Mouse (Mus musculus): ENCODE results near the gene Ercc4.

The Ercc4 gene

GRCm38 (mm10) chr16:13147810-13148555 lies 38.5 kb downstream of the Ercc4 start:
- DNase-seq (ENCODE audit: low read depth, low spot score), result no peak

DNA sequence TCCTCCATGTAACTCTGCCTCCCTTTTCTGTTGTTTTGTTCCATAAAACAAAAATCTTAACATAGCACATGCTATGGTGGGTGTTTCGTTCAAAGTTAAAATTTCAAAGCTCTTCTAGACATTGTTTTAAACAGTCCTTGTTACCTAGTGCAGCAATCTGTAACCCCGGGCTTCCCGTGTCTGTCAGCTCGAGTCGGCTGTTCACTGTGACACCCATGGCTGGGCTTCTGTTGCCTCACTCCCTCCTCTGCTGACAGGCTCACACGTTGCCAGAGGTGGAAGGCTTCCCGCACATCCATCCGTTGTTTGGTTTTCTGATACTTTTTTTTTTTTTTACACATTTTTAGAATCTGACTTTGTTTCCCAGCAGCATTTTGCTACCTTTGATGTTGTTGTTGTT lies 40.5 kb downstream of the Ercc4 start:
- no peak for DNase-seq (ENCODE audit: low read depth, low spot score)

DNA sequence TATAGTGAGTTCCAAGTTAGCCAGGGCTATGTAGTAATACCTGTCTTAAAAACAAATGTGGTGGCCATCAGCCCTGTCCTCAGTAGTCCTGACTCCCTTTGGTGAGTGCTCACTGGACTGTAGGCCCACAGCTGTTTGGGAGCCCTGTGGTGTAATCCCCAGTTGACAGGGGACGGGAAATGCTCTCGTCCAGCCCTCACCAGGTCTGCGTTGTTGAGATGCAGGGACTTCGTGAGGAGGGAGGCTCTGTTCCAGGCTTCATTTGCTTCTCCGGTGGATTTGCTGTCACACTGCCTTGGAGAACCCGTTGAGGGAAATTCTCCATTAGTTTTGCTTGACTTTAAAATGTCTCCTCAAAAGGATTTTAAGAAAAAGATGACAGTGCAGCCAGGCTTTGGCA lies 41.3 kb downstream of the Ercc4 start:
- no peak for DNase-seq (ENCODE audit: low read depth, low spot score)

- DNase-seq (ENCODE audit: low read depth, low spot score), result no peak
Observed at GRCm38 (mm10) chr16:13152475-13152874, 43.0 kb downstream of the Ercc4 start.

GRCm38 (mm10) chr16:13153215-13153614 lies 43.7 kb downstream of the Ercc4 start:
- DNase-seq (ENCODE audit: low read depth, low spot score), result no peak

DNA sequence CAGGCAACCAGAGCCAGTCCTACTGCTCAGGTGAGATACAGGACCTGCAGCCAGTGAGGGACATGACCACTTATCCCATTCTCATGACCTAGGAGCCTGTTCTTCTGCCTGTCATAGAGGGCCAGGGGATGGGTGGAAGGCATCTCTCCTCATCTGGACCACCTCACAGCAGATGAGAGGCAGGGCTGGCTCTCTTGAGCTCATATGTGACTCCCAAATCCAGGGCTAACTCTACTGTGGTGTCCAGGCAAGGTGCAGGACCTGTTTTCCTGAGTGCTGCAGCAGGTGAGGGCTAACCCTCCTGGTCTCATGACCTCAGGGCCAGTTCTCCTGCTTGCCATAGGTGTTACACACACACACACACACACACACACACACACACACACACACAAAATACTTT lies 44.9 kb downstream of the Ercc4 start:
- DNase-seq (ENCODE audit: low read depth, low spot score), result no peak

DNA sequence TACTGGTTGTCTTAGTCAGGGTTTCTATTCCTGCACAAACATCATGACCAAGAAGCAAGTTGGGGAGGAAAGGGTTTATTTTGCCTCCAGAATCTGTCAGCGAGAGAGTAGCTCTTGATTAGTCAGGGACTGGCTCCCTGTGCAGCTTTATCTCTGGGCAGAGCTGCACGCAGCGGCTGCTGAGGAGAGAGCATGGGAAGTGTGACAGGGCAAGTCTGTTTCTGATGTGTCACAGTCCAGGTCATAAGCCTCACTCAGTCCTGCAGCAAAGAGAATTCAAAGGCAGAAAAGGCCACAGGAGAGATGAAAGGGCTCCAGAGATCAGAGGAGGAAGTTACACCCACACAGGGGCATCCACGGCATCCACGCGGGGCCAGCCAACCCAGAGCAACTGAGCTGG lies 47.8 kb downstream of the Ercc4 start:
- DNase-seq (ENCODE audit: low read depth, low spot score), result no peak

DNA sequence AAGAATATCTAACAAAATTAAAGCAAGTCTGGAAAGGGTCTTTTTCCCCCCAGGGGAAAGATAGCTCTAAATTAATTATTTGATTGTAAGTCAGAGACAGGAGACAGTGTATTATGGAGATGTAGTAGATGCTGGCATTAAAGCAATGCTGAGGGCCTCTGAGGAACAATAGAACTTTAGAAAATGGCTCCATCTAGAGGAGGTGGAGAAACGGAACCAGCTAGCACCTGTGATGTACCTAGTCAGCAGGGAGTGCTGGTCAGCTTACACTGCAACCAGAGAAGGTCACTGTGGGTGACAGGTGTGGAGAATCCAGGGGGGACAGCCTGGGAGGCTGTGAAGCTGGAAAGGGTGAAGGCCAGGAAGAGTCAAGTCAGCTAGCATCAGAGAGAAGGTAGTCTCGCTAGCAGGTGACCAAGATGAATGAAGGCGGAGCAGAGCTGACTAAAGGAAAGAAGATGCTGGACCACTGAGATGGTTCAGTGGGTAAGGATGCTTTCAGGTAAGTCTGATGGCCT lies 48.7 kb downstream of the Ercc4 start:
- DNase-seq (ENCODE audit: low read depth, low spot score), result peak; percentile 33

DNA sequence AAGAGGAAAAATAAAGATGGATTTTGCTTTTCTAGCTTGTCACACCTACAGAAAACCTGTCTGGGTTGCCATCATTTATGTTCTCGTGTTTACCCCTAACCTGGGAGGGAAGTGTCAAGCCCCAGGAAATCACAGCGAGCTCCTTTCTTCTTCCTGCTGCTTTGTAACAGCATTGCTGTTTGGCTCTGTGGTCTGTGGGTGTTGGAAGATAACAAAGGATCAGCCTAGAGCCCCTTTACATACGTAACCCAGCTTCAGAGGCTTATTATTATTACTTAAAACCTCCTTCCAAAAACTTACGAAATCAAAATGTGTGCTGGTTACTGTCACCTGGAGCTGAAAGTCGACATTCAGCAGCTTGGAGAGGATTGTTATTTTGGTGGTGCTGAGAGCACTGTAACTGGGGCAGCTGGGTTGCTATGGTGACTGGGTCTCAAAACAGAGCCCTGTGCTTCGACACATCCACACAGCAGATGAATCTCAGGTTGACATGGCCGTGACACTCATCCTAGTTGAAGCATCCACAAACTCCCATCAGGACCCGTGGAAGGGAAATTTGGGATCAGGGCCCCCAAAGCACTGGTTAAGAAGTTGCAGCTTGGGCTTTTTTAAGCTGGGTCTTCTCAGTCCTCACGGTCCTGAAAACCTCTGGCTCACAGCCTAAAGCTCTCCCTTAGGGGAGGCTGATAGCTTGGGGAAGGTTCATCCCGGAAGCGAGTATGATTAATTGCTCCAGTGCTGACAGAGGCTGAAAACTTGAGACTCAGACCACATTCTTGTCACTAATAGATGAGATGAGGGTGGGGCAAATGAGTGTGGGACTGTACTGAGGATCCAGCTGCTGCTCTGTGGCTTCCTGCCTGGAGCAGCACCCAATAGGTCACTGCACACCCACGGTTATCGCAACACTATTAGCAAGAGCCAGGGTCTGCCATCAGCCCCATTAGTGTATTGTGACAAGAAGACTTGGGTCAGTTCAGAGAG lies 49.7 kb downstream of the Ercc4 start:
- peak; percentile 19 for DNase-seq (ENCODE audit: low read depth, low spot score)

DNA sequence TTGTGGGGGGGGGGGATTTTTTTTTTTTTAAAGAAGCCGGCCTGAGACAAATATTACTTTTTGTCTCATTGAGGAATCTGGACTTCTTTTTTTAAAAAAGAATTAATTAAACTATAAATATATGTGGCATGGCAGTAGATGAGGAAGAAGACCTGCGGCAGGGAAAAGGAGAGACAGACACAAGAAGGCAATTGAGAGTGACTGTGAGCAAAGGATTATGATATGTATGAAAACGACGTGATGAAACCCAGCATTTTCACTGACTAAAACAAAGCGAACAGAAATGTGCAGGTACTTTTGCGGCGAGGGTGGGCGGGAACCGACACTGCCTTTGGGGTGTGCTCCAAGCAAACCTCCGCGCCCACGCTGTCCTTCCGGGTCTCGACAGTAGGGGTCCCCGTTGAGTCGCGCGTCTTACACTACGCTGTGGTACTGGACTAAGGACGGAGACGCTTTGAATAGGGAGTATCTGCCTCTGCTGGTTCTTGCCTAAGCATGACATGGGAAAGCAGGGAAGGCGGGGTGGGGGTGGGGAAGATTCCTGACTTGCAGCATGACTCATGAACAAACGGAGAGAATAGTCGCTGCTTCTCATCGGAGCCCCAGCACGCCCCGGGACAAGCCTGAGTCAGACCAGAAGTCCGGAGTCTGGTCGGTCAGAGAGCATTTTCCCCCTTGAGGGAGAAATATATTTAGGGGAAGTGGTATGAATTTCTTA lies 50.6 kb downstream of the Ercc4 start:
- peak; percentile 83 for DNase-seq (ENCODE audit: low read depth, low spot score)

DNA sequence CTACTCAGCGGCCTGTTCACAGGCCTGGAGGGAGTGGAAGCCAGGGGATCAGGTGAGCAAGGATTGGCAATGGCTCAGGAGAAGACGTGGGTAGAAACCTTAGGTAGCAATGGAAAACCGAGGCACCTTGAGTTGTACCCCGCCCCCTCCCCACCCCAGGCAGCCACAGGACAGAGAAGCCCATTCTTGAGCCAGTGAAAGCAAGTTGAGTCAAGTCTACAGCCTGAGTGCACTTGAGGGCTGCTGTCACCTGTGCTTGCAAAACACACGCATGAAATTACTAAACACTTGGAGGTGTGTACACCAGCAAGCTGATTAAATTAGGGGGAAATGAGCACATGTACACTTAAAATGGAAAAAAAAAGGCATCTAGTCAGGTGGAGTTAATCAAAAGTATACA lies 52.0 kb downstream of the Ercc4 start:
- DNase-seq (ENCODE audit: low read depth, low spot score), result no peak

GRCm38 (mm10) chr16:13167731-13168130 lies 58.2 kb downstream of the Ercc4 start:
- no peak for DNase-seq (ENCODE audit: low read depth, low spot score)

DNA sequence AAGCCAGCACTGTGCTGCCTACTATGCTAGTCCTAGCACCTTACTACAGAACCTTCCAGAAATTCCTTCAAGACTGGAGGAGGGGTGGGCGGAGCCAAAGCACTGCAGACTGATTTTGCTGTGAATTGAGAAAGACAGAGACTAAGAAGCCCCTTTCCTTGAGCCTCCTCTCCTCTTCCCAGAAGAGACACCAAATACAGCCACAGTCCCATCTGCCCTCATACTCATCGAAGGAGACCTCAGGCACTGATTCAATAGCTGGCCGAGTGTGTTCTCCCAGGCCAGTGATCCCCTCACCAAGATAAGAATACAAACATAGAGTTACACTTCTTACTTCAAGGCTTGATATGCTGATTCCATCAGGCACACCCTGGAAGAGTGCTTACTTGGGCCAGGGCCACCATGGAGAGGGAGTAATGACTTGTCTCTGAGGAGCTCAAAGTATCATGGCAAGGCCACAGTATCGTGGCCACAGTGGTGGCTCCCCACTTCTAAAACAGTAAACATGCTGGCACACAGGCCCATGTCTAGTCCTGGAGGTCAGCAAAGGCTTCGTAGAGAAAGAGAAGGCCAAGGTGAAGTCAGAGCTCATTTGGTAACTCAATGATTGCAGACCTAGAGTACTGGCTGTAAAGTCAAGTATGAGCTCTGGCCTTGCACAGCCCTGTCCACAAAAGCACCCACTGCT lies 63.7 kb downstream of the Ercc4 start:
- DNase-seq (ENCODE audit: low read depth, low spot score), result no peak

DNA sequence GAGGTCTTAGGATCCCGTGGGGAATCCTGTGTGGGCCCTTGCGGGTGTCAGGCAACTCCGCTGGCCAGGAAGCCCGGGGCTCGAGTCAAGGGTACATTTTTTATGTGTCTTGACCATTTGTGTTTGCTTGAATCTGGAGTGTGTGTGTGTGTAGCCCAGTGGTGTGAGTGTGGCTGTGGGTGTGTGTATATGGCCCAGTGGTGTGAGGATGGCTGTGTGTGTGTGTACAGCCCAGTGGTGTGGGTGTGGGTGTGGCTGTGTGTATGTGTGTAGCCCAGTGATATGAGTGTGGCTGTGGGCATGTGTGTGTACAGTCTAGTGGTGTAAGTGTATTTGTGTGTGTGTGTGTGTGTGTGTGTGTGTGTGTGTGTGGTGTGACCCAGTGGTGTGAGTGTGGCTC lies 73.0 kb downstream of the Ercc4 start:
- no peak for DNase-seq (ENCODE audit: low read depth, low spot score)

DNA sequence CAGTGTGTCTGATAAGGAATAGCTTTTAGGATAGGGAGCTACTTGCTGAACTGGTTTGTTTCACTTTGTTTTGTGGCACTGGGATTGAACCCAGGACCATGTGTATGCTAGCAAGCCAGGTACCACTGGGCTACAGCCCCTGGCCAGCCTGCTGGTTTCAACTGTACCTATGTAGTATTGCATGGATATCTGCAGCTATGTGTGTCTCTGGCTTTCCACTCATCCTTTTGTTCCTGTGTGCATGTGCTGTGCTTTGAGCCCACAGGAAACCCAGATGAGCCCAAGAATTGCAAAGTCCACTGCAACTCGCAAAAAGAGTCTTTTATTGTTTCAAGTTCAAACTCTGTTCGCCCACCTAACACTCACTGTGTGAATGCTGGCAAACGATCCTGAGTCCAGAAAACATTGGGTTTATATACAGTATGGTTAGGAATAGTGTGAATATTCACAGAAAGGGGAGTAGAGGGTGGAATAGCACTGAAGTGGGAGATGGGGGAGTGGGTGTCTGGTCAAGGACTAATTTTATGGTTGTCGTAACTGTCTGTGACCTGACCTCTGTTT lies 73.8 kb downstream of the Ercc4 start:
- DNase-seq (ENCODE audit: low read depth, low spot score), result no peak

DNA sequence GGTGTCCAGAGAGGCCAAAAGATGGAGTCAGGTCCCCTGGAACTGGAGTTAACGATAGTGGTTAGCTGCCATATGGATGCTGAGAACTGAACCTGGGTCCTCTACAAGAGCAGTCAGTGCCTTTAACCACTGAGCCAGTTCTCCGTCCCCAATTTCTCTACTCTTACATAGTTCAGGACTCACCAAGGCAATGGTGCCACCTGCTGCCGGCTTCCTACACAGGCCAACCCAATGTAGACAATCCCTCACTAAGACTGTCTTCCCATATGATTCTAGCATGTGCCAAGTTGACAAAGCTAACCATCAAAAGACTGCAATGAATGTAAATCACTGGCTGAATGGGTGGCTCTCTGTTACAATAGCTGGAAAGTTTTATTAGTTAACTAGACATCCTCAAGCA lies 74.9 kb downstream of the Ercc4 start:
- DNase-seq (ENCODE audit: low read depth, low spot score), result no peak

DNA sequence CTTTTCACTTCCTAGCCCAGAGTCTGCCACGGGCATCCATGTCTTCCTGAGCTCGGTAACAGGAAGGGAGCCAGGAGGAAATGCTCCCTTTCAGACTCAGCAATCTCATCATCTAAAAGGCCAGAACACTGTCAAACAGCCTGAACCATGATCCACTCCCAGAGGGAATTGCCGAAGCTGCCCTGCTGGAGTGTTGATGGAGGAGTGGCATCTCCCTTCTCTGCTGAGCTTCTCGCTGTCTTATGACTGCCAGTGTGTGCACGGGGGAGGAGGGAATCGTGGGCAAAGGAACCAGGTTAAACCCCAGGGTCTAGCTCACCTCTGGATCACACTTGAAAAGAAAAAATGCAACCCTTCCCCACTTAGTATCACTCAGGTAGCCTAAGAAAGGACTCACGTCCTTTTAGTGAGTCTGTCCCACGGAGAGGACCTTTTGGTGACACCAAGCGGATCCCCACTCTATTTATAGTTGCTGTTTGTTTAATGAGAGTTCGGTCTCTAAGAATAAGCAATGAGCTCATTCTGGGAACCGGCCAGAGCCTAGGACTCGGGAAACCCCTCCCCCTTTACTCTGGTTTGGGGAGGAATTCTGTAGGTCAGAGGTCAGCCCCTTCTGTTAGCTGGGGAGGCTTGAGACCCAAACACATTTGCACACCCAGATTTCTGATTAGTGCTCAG lies 80.1 kb downstream of the Ercc4 start:
- DNase-seq (ENCODE audit: low read depth, low spot score), result no peak

GRCm38 (mm10) chr16:13190471-13190870 lies 81.0 kb downstream of the Ercc4 start:
- DNase-seq (ENCODE audit: low read depth, low spot score), result no peak

DNA sequence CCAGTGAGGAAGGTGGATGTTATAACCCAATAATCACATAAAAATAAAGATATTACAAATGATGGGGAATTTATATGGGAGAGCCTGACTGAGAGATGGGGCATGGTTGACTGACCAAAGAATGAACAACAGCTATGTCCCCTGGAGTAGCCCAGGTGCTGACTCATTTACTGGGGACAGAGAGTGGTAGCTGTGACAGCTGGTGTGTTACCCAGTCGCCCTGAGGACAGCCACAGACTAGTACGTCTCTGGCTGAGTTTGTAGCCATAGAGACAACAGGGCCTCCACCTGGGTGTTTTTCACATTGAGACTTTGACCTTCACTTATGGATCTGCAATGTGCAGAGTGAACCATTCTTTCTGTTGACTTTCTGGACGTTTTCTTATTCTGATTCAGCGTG lies 81.7 kb downstream of the Ercc4 start:
- DNase-seq (ENCODE audit: low read depth, low spot score), result peak; percentile 13

- DNase-seq (ENCODE audit: low read depth, low spot score), result no peak
Observed at GRCm38 (mm10) chr16:13193663-13194071, 84.2 kb downstream of the Ercc4 start.
